Mouse (Mus musculus): ENCODE data around the gene Rora. TPM values are rescaled to one million over a fixed set of nuclear protein-coding genes. Genes with fewer than 3 reads are reported as not detected.

The Rora gene
- total RNA-seq, 2 experiments from 2014 or later = 30.3 to 33.6 TPM

- intact Hi-C loops (cut with DNase I) = no loop called here
- DNase-seq = no peak
These were observed 744.9 kb downstream of the Rora start for GRCm38 (mm10) chr9:69398453-69398850.

- no peak for DNase-seq
- intact Hi-C loops (cut with DNase I) = no loop called here
These were observed 751.1 kb downstream of the Rora start for GRCm38 (mm10) chr9:69404671-69405070.

GRCm38 (mm10) chr9:69419476-69419875, 765.9 kb downstream of the Rora start:
- intact Hi-C loops (cut with DNase I) = loop anchor here (1.0 kb wide), 1 partner anchor 61 kb away; no protein-coding TSS in a partner anchor
- DNase-seq = no peak

- intact Hi-C loops (cut with DNase I) = no loop called here
- DNase-seq = no peak
These were observed 776.9 kb downstream of the Rora start for GRCm38 (mm10) chr9:69430531-69430930.

- no peak for DNase-seq
- intact Hi-C loops (cut with DNase I) = no loop called here
These were observed 778.4 kb downstream of the Rora start for GRCm38 (mm10) chr9:69431863-69432555.

GRCm38 (mm10) chr9:69435194-69435593, 781.6 kb downstream of the Rora start:
- intact Hi-C loops (cut with DNase I) = no loop called here
- DNase-seq = no peak

GRCm38 (mm10) chr9:69435662-69436061, 782.1 kb downstream of the Rora start:
- no peak for DNase-seq
- intact Hi-C loops (cut with DNase I) = no loop called here
